Mouse (Mus musculus): ENCODE measurements at regions not wholly inside any gene's neighbourhood (a gene's known extent, or its start where the extent isn't known, plus 50 kb on each side); places are given as distances from the start of the nearest gene placed in this dataset.

DNA sequence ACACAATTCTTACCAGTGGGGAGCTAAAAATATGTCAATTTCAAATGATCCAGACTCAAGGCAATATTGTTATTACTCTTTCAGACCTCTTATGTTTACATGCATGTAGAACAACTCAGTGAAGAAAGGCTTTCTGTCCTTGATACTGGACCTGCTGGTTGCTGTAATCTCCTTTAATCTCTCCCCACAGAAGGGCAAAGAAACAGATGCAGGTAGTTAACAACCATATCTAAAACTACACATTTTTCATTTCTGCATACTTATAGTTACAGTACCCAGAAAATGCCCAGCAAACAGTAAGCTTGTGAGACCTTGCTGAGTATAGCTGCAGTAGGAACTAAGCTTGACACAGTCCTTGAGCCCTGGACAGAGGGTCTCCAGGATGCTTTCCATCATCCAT lies 585.1 kb upstream of the Stxbp6 start:
- Histone ChIP-seq H3K9me3 (no peaks in the 10 kb centered on the region), H3K9ac (no peak overlapping the region), H3K27me3 (replicated peaks) (no peaks in the 10 kb centered on the region), H3K4me1 (no peaks in the 10 kb centered on the region), H3K27ac (replicated peaks) (no peak overlapping the region), H3K4me2 (no peak overlapping the region), H3K36me3 (no peaks in the 10 kb centered on the region), H3K4me3 (no peak overlapping the region)
- no peak for ATAC-seq (ENCODE audit: extremely low read depth, insufficient number of reproducible peaks, low FRiP score, low TSS enrichment)

DNA sequence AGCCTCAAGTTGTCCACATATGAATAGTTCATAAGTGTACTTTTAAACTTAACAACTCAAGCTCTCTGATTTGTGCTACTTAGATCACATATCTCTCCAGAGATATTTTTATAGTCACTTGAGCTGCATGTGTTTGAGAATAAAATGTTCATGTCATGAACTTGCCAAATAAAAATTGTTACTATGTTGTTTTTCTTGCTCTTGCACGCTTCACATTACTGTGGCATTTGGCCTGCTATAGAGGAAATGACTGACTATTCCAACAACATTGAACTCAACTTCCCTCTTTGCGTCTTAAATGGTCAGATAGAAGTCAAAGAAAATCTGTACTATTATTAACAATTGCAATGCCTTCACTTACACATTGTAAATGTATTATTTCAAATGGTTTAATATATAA lies 582.1 kb upstream of the Stxbp6 start:
- Histone ChIP-seq H3K4me2 (no peak overlapping the region), H3K9ac (no peak overlapping the region), H3K9me3 (no peaks in the 10 kb centered on the region), H3K27me3 (replicated peaks) (no peaks in the 10 kb centered on the region), H3K36me3 (no peaks in the 10 kb centered on the region), H3K4me3 (no peak overlapping the region), H3K4me1 (no peaks in the 10 kb centered on the region), H3K27ac (replicated peaks) (no peak overlapping the region)
- ATAC-seq (ENCODE audit: extremely low read depth, insufficient number of reproducible peaks, low FRiP score, low TSS enrichment) = no peak
- WGBS = 61% methylated on average over 2 of the region's 2 CpGs

DNA sequence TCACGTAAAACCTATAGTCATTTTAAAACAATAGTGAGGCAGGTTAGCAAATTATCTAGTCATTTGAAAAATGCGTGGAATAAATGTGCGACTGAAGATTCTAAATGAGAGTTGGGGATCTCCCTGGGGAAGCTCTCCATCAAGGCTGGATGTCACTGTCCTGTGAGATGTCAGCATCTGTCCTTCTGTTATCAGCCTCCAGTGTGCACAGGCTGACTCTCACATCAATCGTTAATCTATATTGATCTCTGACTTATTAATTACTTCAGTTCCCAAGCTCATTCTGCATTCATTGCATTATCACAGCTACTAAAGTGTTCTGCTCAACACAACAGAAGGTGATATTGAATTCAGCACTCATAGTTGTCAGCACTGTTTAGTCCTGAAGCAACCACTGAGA lies 574.1 kb upstream of the Stxbp6 start:
- Histone ChIP-seq H3K27me3 (replicated peaks) (no peaks in the 10 kb centered on the region), H3K4me3 (no peak overlapping the region), H3K4me2 (no peak overlapping the region), H3K36me3 (no peaks in the 10 kb centered on the region), H3K4me1 (no peaks in the 10 kb centered on the region), H3K27ac (replicated peaks) (no peak overlapping the region), H3K9ac (no peak overlapping the region), H3K9me3 (no peaks in the 10 kb centered on the region)
- ATAC-seq (ENCODE audit: extremely low read depth, insufficient number of reproducible peaks, low FRiP score, low TSS enrichment) = no peak
- WGBS = 78% methylated on average over 4 of the region's 4 CpGs

DNA sequence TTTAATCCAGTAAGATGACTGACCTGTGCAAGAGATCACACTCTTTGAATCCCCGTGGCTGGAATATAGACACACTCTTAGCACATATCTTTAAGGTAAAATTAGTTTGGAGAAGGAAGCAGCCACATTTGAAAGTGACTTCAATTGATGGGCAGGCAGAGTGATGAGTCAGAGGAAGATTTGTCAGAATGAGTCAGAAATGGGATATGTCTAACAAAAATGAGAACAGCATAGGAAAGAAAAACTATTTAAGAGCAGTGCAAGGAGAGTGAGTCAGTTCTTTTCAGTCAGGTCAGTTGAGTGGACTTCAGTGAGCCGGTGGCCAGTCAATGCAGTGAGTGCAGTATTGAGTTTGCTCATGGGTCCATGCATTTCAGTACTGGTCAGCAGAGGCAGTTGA lies 569.7 kb upstream of the Stxbp6 start:
- Histone ChIP-seq H3K4me3 (no peak overlapping the region), H3K36me3 (no peaks in the 10 kb centered on the region), H3K4me1 (no peaks in the 10 kb centered on the region), H3K4me2 (no peak overlapping the region), H3K9ac (no peak overlapping the region), H3K27ac (replicated peaks) (no peak overlapping the region), H3K9me3 (no peaks in the 10 kb centered on the region), H3K27me3 (replicated peaks) (no peaks in the 10 kb centered on the region)
- ATAC-seq (ENCODE audit: extremely low read depth, insufficient number of reproducible peaks, low FRiP score, low TSS enrichment) = no peak
- 68% methylated on average over 2 of the region's 2 CpGs for WGBS

DNA sequence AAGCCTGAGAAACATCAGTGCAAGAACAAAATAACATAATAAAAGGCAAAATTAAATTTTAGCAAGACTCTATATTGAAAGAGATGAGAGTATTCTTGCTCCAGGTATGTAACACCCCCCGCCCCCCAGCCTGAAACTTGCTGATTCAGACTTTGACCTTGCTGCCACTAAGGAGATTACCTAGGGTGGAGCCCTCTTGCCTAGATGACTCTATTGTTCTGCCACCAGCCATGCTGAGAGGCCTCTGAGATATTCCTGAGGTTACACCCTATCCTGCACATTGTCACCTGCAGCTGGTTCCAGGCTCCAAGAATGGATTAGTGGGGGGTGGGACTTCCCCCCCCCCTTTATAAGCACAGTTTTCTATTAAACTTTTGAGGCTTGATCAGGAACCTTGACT lies 548.3 kb upstream of the Stxbp6 start:
- ATAC-seq (ENCODE audit: extremely low read depth, insufficient number of reproducible peaks, low FRiP score, low TSS enrichment) = no peak
- Histone ChIP-seq H3K4me1 (no peaks in the 10 kb centered on the region), H3K9me3 (no peaks in the 10 kb centered on the region), H3K9ac (no peak overlapping the region), H3K36me3 (no peaks in the 10 kb centered on the region), H3K4me2 (no peak overlapping the region), H3K27ac (replicated peaks) (no peak overlapping the region), H3K4me3 (no peak overlapping the region), H3K27me3 (replicated peaks) (no peaks in the 10 kb centered on the region)
- WGBS = 64% methylated on average over 1 of the region's 1 CpGs

DNA sequence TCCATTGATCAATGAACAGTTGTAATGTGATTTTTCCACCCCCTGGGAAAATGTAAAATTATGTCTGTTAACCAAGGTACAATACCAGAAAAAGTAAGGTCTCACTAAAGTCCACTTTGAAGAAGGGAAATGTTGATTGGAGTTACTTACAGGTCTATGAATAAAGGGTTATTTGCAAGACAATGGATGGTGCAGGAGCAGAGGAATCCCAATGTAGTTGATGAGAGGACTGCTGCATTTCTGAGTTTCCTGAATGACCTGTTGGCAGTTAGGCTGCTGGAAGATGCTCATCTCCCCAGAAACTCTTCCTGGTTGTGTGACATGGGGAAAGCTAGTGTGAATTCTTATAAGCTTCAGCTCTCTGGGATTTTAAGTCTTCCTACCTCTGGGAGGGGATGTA lies 545.5 kb upstream of the Stxbp6 start:
- no peak for ATAC-seq (ENCODE audit: extremely low read depth, insufficient number of reproducible peaks, low FRiP score, low TSS enrichment)
- no peak overlapping the region for H3K4me2 ChIP-seq

DNA sequence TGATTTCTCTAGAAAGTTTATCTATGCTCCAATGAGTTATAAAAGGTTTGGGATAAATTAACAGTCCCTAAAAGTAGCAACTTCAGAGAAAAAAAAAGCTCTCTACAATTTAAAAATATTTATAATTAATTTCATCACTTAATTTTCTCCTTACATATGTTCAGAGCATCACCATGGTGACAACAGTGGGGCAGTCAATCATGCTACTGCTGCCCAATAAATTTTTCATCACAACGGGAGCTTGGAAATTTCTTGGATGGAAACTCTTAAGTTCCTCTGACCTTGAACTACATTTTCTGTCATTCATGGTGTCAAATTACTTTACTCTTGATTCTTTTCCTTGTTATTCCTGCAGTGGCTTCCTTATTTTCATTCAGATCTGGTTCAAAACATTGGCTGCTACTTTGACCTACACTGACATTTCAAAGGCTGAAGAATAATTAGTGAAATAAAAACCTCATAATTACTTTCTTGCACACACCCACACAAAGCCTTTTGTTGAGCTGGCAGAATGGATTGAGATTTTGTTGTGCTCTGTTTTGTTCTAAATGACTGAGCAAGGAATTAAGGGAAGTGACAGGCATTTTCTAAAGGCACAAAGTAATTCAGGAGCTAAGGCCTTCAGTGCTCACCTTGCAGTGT lies 540.1 kb upstream of the Stxbp6 start:
- no peaks in the 10 kb centered on the region for H3K36me3 ChIP-seq
- no peaks in the 10 kb centered on the region for H3K9me3 ChIP-seq
- H3K27ac ChIP-seq (replicated peaks) = no peak overlapping the region
- H3K4me2 ChIP-seq = no peak overlapping the region
- no peak for ATAC-seq (ENCODE audit: extremely low read depth, insufficient number of reproducible peaks, low FRiP score, low TSS enrichment)
- no peaks in the 10 kb centered on the region for H3K27me3 ChIP-seq (replicated peaks)
- no peaks in the 10 kb centered on the region for H3K4me1 ChIP-seq
- no peak overlapping the region for H3K4me3 ChIP-seq
- 51% methylated on average over 1 of the region's 1 CpGs for WGBS
- H3K9ac ChIP-seq = no peak overlapping the region

More for the DNA sequence above, 545.5 kb upstream of the Stxbp6 start:
- no peaks in the 10 kb centered on the region for H3K4me1 ChIP-seq
- H3K9me3 ChIP-seq = no peaks in the 10 kb centered on the region
- H3K4me3 ChIP-seq = no peak overlapping the region
- H3K36me3 ChIP-seq = no peaks in the 10 kb centered on the region
- no peak overlapping the region for H3K9ac ChIP-seq
- H3K27ac ChIP-seq (replicated peaks) = no peak overlapping the region
- no peaks in the 10 kb centered on the region for H3K27me3 ChIP-seq (replicated peaks)

DNA sequence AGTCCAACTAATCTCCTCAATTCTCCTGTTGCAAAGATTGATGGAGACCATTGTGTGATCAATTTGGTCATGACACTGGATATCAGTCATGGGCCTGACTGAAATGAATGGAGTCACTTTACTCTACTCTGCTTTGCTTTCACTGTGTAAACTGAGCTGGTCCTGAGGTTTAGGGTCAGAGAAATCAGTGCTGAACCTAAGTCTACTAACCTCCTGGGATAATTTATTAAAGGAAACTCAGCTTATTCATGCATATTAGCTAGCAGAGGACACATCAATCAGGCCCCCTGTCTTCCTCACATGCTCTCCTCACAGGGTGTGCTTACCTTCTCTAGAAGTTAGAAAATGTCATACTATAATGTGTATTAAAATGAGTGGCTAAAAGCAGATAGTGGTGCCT lies 539.6 kb upstream of the Stxbp6 start:
- no peak overlapping the region for H3K27ac ChIP-seq (replicated peaks)
- H3K4me2 ChIP-seq = no peak overlapping the region
- no peaks in the 10 kb centered on the region for H3K4me1 ChIP-seq
- ATAC-seq (ENCODE audit: extremely low read depth, insufficient number of reproducible peaks, low FRiP score, low TSS enrichment) = no peak
- H3K9ac ChIP-seq = no peak overlapping the region
- no peaks in the 10 kb centered on the region for H3K27me3 ChIP-seq (replicated peaks)
- H3K9me3 ChIP-seq = no peaks in the 10 kb centered on the region
- H3K4me3 ChIP-seq = no peak overlapping the region
- H3K36me3 ChIP-seq = no peaks in the 10 kb centered on the region

DNA sequence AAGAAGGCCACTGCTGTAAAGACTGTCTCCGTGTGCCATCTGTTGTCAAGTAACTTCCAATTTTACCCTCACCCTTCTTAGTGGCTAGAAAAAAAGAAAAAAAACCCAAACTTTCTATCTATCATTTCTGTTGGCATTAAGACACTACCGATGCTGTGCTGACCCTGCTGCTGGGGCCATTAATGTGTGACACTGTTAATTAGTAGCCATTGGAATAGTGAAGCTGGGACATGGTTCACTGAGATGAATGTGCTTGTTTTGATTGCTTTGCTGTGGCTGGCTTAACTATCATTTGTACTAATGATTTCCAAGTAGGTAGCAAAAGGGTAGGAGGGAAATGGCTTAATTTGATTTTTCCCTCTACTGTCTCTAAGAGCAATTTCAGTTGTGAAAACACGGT lies 524.9 kb upstream of the Stxbp6 start:
- H3K9me3 ChIP-seq = no peaks in the 10 kb centered on the region
- ATAC-seq (ENCODE audit: extremely low read depth, insufficient number of reproducible peaks, low FRiP score, low TSS enrichment) = no peak

DNA sequence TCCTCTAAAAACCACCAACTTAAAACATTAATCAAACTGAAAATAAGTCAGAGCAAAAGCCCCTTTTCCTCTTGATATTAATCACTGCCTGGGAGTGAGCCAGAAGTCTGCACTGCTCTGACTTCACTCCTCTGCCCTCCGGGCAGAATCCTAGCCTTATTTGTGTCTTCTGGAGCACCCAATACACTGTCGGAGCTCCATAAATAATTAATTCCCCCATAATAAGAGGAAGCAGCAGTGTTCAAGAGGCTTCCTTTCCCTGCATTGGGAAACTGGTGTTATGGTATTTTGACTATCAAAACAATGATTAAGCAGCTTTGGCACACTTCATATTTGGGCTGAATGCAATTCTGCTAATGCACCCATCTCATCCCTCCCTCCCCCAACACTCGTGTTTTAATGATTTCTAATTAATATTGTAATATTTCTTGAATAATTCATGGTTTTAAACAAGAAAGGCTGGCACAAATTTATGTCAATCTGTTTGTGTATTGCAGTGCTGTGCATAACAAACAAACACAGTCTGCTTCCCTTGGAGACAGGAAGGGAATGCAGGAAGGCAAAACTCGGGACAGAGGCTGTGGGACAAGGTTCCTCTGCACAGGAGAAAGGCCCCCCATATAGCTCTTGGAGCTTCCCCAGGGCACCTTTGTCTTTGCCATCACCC lies 523.5 kb upstream of the Stxbp6 start:
- Histone ChIP-seq H3K4me2 (no peak overlapping the region), H3K4me3 (no peak overlapping the region), H3K9me3 (no peaks in the 10 kb centered on the region), H3K4me1 (no peaks in the 10 kb centered on the region), H3K9ac (no peak overlapping the region), H3K36me3 (no peaks in the 10 kb centered on the region), H3K27me3 (replicated peaks) (no peaks in the 10 kb centered on the region), H3K27ac (replicated peaks) (no peak overlapping the region)
- WGBS = 61% methylated on average over 4 of the region's 4 CpGs
- ATAC-seq (ENCODE audit: extremely low read depth, insufficient number of reproducible peaks, low FRiP score, low TSS enrichment) = no peak

More for the DNA sequence above, 524.9 kb upstream of the Stxbp6 start:
- H3K9ac ChIP-seq = no peak overlapping the region
- no peaks in the 10 kb centered on the region for H3K36me3 ChIP-seq
- no peak overlapping the region for H3K27ac ChIP-seq (replicated peaks)
- H3K4me2 ChIP-seq = no peak overlapping the region
- no peak overlapping the region for H3K4me3 ChIP-seq
- no peaks in the 10 kb centered on the region for H3K27me3 ChIP-seq (replicated peaks)
- WGBS = 72% methylated on average over 3 of the region's 3 CpGs
- no peaks in the 10 kb centered on the region for H3K4me1 ChIP-seq

DNA sequence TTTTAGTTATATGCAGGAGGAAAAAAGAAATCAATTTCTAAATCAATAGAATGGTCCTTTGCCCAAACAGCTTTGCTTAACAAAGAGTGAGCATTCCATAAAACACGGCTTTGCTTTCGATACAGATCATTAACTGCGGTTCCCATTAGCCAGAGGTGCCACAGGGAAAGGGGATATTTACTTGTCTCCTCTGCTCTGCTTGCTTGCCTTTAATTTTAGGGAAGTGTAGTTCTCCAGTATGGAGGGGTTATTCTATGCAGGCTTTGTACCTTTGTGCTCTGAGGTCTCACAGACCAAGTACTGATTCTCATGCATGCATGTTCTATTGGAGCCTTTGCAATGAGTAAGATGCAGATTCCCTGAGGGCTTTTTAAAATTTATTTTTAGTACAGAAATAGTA lies 520.2 kb upstream of the Stxbp6 start:
- H3K27me3 ChIP-seq (replicated peaks) = no peaks in the 10 kb centered on the region
- no peaks in the 10 kb centered on the region for H3K4me1 ChIP-seq
- H3K9ac ChIP-seq = no peak overlapping the region
- no peaks in the 10 kb centered on the region for H3K36me3 ChIP-seq
- no peak overlapping the region for H3K4me3 ChIP-seq
- H3K9me3 ChIP-seq = no peaks in the 10 kb centered on the region
- H3K27ac ChIP-seq (replicated peaks) = no peak overlapping the region
- 89% methylated on average over 3 of the region's 3 CpGs for WGBS
- no peak for ATAC-seq (ENCODE audit: extremely low read depth, insufficient number of reproducible peaks, low FRiP score, low TSS enrichment)
- no peak overlapping the region for H3K4me2 ChIP-seq

DNA sequence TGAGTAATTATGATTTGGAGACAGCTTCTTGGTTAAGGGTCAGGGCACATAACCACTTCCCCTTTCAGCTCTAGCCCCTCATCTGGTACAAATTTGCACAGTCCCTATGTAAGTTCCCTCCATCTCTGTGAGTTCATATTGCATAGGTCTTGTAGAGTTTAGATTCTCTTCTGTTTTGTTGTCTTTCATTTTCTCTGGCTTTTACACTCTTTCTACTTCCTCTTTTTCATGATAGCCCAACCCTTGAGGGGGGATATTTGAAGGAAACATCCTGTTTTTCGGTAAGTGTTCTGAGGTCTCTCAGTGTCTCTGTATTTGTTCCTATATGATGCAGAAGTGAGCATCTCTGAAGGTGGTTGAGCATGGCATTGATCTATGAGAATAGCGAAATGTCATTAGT lies 515.7 kb upstream of the Stxbp6 start:
- no peaks in the 10 kb centered on the region for H3K9me3 ChIP-seq
- H3K4me3 ChIP-seq = no peak overlapping the region
- H3K4me2 ChIP-seq = no peak overlapping the region
- ATAC-seq (ENCODE audit: extremely low read depth, insufficient number of reproducible peaks, low FRiP score, low TSS enrichment) = no peak
- H3K27me3 ChIP-seq (replicated peaks) = no peaks in the 10 kb centered on the region
- 75% methylated on average over 2 of the region's 2 CpGs for WGBS
- no peak overlapping the region for H3K27ac ChIP-seq (replicated peaks)
- H3K36me3 ChIP-seq = no peaks in the 10 kb centered on the region
- H3K9ac ChIP-seq = no peak overlapping the region
- H3K4me1 ChIP-seq = no peaks in the 10 kb centered on the region
